Mouse (Mus musculus): Measurements from ENCODE around the gene Ephx1.

The Ephx1 gene

DNA sequence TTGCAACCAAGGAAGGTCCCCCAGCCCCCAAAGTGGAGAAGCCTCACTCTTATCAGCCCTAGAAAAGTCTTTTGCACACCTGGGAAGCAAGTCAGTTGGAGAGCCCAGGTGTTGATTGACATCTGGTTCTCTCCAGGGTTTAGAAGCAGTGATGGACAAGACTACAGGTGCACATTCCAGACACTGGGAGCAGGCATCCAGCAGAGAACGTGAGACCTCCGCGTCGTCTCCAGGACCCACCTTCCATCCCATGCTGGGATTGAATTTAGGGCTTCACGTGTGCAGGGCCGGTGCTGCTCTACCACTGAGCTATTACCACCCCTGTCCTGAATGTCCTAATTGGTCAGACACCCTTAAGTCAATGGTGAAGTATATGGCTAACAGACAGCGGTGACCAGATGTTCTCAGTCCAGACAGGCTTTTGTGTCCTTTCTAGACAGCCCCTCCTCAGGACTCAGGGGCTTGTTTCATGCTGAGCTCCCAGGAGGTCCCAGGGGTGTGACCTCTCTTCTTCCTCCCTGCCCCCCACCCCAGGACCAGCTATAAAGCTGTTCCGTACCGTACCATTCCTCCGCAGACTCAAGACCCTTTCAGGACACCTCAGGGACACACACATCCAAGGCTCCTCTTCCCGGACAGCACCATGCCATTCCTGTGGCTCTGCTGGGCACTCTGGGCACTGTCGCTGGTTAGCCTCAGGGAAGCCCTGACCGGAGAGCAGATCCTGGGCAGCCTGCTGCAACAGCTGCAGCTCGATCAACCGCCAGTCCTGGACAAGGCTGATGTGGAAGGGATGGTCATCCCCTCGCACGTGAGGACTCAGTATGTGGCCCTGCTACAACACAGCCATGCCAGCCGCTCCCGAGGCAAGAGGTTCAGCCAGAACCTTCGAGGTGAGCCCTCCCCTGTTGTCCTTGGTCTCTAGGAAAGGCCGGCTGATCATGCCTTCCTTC lies 86.0 kb downstream of the Ephx1 start, which contains the start of gene Lefty1:
Gene Lefty1, plus strand, starts transcription at position 556 of the 953 bp plus-strand sequence.
- no peak for DNase-seq

DNA sequence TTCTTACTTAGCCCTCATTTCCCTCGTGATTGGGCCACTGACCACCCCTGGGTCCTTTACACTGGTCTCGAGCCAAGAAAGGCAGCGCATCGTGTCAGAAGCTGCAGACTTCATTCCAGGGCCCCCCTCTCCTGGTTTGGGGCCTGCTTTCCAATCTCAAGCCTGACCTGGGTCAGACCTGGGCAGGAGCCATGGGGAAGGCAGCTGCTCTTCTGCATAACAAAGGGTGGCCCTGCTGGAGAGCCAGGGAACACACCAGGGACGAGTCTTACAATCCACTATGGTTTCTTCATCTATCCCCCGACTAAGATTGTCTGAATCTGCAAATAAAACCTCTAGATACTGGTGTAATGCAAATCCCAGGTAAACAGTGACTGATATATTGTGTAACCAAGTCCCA lies 87.0 kb downstream of the Ephx1 start:
- no peak for DNase-seq

DNA sequence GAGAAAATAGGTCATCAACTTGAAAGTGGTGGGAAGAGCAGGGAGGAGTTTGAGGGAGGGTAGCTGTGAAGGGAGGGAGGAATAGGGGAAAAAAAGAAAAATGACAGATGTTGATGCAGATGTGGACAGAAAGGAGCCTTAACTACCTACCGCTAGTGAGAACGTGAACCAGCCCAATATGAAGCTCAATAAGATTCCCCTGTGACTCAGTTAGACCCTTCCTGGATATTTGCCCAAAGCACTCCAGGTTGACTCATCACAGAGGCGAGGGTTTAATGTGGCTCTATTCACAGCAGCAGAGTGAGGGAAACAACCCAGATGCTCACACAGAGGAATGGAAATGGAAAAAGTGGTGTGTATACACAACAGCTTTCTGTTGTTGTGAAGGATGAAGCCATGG lies 89.6 kb downstream of the Ephx1 start:
- no peak for DNase-seq

DNA sequence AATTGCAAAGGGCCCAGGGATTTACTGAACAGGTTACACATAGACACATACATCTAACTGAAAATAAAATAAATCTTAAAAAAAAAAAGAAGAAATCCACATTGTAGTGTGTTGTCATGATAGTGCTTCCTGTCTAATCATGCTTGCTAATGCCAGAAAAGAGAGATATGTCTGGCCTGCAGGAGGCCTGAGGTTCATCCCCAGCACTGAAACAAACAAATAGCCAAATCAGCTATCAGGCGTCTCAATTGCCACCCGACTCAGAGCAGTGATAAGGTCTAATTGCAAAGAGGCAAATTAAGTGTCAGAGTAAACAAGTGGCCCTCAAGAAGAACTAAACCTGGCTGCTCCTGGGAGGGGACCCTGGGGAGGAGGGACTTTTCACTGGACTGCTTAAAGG lies 91.1 kb downstream of the Ephx1 start:
- DNase-seq, result no peak

DNA sequence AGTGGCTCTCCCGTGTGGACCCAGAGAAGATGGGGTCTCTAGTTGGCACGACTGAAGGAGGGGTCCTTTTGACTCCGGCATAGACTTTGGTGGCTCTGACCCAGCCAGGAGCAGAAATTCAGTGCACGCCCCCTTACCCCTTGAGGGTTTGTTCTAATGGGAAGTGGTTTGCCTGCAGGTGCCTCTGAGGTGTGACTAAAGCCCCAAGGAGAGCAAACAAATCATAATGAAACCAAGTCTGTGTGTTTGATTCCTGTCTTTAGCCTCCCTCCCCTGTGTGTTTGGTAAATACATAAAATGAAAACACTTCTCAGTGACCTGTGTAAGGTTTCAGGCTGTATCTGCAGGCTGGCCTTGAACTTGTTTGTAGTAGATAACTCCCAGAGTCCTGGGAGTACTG lies 94.4 kb downstream of the Ephx1 start:
- DNase-seq, result no peak

Data from lung, adult 18-20 months (tissue).